Mouse (Mus musculus) embryonic facial prominence, embryonic 15.5 days (tissue): ENCODE data around the gene C2. TPM values are rescaled to one million over a fixed set of nuclear protein-coding genes. Genes with fewer than 3 reads are reported as not detected.

Experiments used
- ATAC-seq: fragments of 200-750 bp; cut with Nextera tagmentation; 2 replicates; pipeline ENCODE4 v1.8.0; 2017; ENCODE audit warnings: low read depth, moderate TSS enrichment; ENCODE audit not compliant: insufficient number of reproducible peaks, low FRiP score, low TSS enrichment
- H3K27ac ChIP-seq: fragments of 300-500 bp; sonication (generic); replicated peaks from 2 replicates; pipeline ENCODE4 v1.5.1; 2015; ENCODE audit warnings: mild to moderate bottlenecking, inconsistent platforms
- H3K27me3 ChIP-seq: fragments of 300-500 bp; sonication (generic); 2 replicates; pipeline ENCODE4 v1.6.1; 2015; ENCODE audit warnings: inconsistent platforms
- H3K36me3 ChIP-seq: fragments of 300-500 bp; sonication (generic); 2 replicates; pipeline ENCODE4 v1.6.1; 2015; ENCODE audit warnings: mild to moderate bottlenecking, inconsistent platforms
- H3K4me1 ChIP-seq: fragments of 300-500 bp; sonication (generic); 2 replicates; pipeline ENCODE4 v1.6.1; 2015; ENCODE audit warnings: inconsistent platforms
- H3K4me2 ChIP-seq: fragments of 300-500 bp; sonication (generic); replicated peaks from 2 replicates; pipeline ENCODE4 v1.6.1; 2015; ENCODE audit warnings: mild to moderate bottlenecking, inconsistent platforms
- H3K4me3 ChIP-seq: fragments of 300-500 bp; sonication (generic); replicated peaks from 2 replicates; pipeline ENCODE4 v1.5.1; 2015; ENCODE audit warnings: mild to moderate bottlenecking, inconsistent platforms
- H3K9ac ChIP-seq: fragments of 300-500 bp; sonication (generic); 2 replicates; pipeline ENCODE4 v1.6.1; 2015; ENCODE audit warnings: inconsistent platforms
- H3K9me3 ChIP-seq: fragments of 300-500 bp; sonication (generic); replicated peaks from 2 replicates; pipeline ENCODE4 v1.6.1; 2016; ENCODE audit warnings: inconsistent platforms
- WGBS: fragments of 180-500 bp; shearing (Covaris S2); methylation state at CpG from one replicate; pipeline ENCODE4 v1.1.7; 2015; 5-methylcytosine and 5-hydroxymethylcytosine counted together
- polyA plus RNA-seq: library from polyadenylated mRNA; unstranded; fragments of >200 nt; fragmentation: Nextera tagmentation; extraction: Ambion mirVana; gene quantifications from 2 replicates; pipeline ENCODE4 v1.2.1, GENCODE M21; 2015

C2 gene
- polyA plus RNA-seq, 1 experiment from 2014 or later = 6.7 TPM

GRCm38 (mm10) chr17:34874321-34874720, 23.7 kb downstream of the C2 start:
- WGBS = 86% methylated on average over 6 of the region's 6 CpGs
- H3K4me3 ChIP-seq = no peak overlapping the region

GRCm38 (mm10) chr17:34865981-34866380, 32.1 kb downstream of the C2 start:
- Histone ChIP-seq H3K27ac (no peak overlapping the region), H3K4me3 (no peak overlapping the region), H3K9ac (no peak overlapping the region), H3K27me3 (no peaks in the 10 kb centered on the region), H3K9me3 (no peaks in the 10 kb centered on the region), H3K4me1 (no peaks in the 10 kb centered on the region), H3K4me2 (no peak overlapping the region), H3K36me3 (no peaks in the 10 kb centered on the region)
- WGBS = 52% methylated on average over 7 of the region's 7 CpGs
- ATAC-seq = no peak

More at GRCm38 (mm10) chr17:34874321-34874720, 23.7 kb downstream of the C2 start:
- Histone ChIP-seq H3K9ac (no peak overlapping the region), H3K27me3 (no peaks in the 10 kb centered on the region), H3K9me3 (no peaks in the 10 kb centered on the region), H3K4me1 (no peaks in the 10 kb centered on the region), H3K27ac (no peak overlapping the region), H3K4me2 (no peak overlapping the region), H3K36me3 (no peaks in the 10 kb centered on the region)
- ATAC-seq = no peak

- Histone ChIP-seq H3K36me3 (no peaks in the 10 kb centered on the region; the same call in 1 of the 2 replicates), H3K9ac (no peak within 1 kb of the TSS), H3K4me2 (no peak within 1 kb of the TSS), H3K27me3 (no peaks in the 10 kb centered on the region), H3K4me1 (no peaks in the 10 kb centered on the region), H3K9me3 (no peaks in the 10 kb centered on the region), H3K27ac (no peak within 1 kb of the TSS), H3K4me3 (no peak within 1 kb of the TSS)
- 66% methylated on average over 8 of the region's 8 CpGs for WGBS
- no peak for ATAC-seq
Measured at GRCm38 (mm10) chr17:34862416-34863081, 35.5 kb downstream of the C2 start, which contains the start of gene Cfb. Gene Cfb, minus strand, starts transcription at chr17:34862518.

GRCm38 (mm10) chr17:34861704-34862415, 36.2 kb downstream of the C2 start:
- WGBS = 67% methylated on average over 13 of the region's 13 CpGs
- no peak overlapping the region for H3K4me2 ChIP-seq

GRCm38 (mm10) chr17:34860514-34860913, 37.6 kb downstream of the C2 start:
- H3K9ac ChIP-seq = no peak overlapping the region
- H3K4me1 ChIP-seq = no peaks in the 10 kb centered on the region
- peaks cover 15% of the 10 kb centered on the region for H3K36me3 ChIP-seq
- no peak overlapping the region for H3K27ac ChIP-seq
- WGBS = 83% methylated on average over 9 of the region's 9 CpGs
- no peak overlapping the region for H3K4me2 ChIP-seq
- no peaks in the 10 kb centered on the region for H3K27me3 ChIP-seq
- ATAC-seq = no peak
- no peak overlapping the region for H3K4me3 ChIP-seq
- no peaks in the 10 kb centered on the region for H3K9me3 ChIP-seq

More at GRCm38 (mm10) chr17:34861704-34862415, 36.2 kb downstream of the C2 start:
- peaks cover 4% of the 10 kb centered on the region; the same call in 1 of the 2 replicates for H3K36me3 ChIP-seq
- H3K9me3 ChIP-seq = no peaks in the 10 kb centered on the region
- no peak overlapping the region for H3K9ac ChIP-seq
- no peaks in the 10 kb centered on the region for H3K4me1 ChIP-seq
- no peak overlapping the region for H3K4me3 ChIP-seq
- ATAC-seq = no peak
- no peak overlapping the region for H3K27ac ChIP-seq
- no peaks in the 10 kb centered on the region for H3K27me3 ChIP-seq

- no peak overlapping the region for H3K4me2 ChIP-seq
- H3K27ac ChIP-seq = no peak overlapping the region
Measured at GRCm38 (mm10) chr17:34858670-34859069, 39.4 kb downstream of the C2 start.

GRCm38 (mm10) chr17:34855825-34856224, 42.2 kb downstream of the C2 start:
- no peak overlapping the region for H3K9ac ChIP-seq
- no peak overlapping the region for H3K27ac ChIP-seq
- H3K4me3 ChIP-seq = no peak overlapping the region
- no peak for ATAC-seq
- 33% methylated on average over 3 of the region's 3 CpGs for WGBS
- H3K4me1 ChIP-seq = peaks cover 13% of the 10 kb centered on the region
- no peaks in the 10 kb centered on the region for H3K27me3 ChIP-seq
- H3K36me3 ChIP-seq = peaks cover 45% of the 10 kb centered on the region
- no peak overlapping the region for H3K4me2 ChIP-seq
- no peaks in the 10 kb centered on the region for H3K9me3 ChIP-seq

More at GRCm38 (mm10) chr17:34858670-34859069, 39.4 kb downstream of the C2 start:
- Histone ChIP-seq H3K36me3 (peaks cover 32% of the 10 kb centered on the region), H3K9ac (no peak overlapping the region), H3K27me3 (no peaks in the 10 kb centered on the region), H3K9me3 (no peaks in the 10 kb centered on the region), H3K4me3 (no peak overlapping the region), H3K4me1 (no peaks in the 10 kb centered on the region)
- WGBS = 78% methylated on average over 4 of the region's 4 CpGs
- no peak for ATAC-seq

- H3K36me3 ChIP-seq = peaks cover 45% of the 10 kb centered on the region
- H3K27me3 ChIP-seq = no peaks in the 10 kb centered on the region
- H3K27ac ChIP-seq = no peak overlapping the region
- no peak overlapping the region for H3K4me2 ChIP-seq
- 77% methylated on average over 3 of the region's 3 CpGs for WGBS
- no peak overlapping the region for H3K9ac ChIP-seq
- H3K4me1 ChIP-seq = peaks cover 16% of the 10 kb centered on the region
- no peak for ATAC-seq
- H3K4me3 ChIP-seq = no peak overlapping the region
- no peaks in the 10 kb centered on the region for H3K9me3 ChIP-seq
Measured at GRCm38 (mm10) chr17:34854761-34855160, 43.3 kb downstream of the C2 start.

GRCm38 (mm10) chr17:34853511-34853910, 44.6 kb downstream of the C2 start:
- Histone ChIP-seq H3K9me3 (no peaks in the 10 kb centered on the region), H3K4me2 (no peak overlapping the region), H3K27ac (no peak overlapping the region), H3K27me3 (no peaks in the 10 kb centered on the region), H3K4me1 (peaks cover 24% of the 10 kb centered on the region), H3K9ac (no peak overlapping the region), H3K4me3 (no peak overlapping the region), H3K36me3 (peaks cover 45% of the 10 kb centered on the region)
- no peak for ATAC-seq
- 57% methylated on average over 8 of the region's 8 CpGs for WGBS

- H3K4me2 ChIP-seq = peak overlapping the region; percentile 94
- no peak for ATAC-seq
- H3K9me3 ChIP-seq = no peaks in the 10 kb centered on the region
- peaks cover 55% of the 10 kb centered on the region for H3K36me3 ChIP-seq
- peaks cover 24% of the 10 kb centered on the region for H3K4me1 ChIP-seq
- H3K27ac ChIP-seq = 0 out of 2 replicates have a peak overlapping the region, but pooled peaks have one; percentile 51
- peak overlapping the region; percentile 98 for H3K4me3 ChIP-seq
- H3K27me3 ChIP-seq = no peaks in the 10 kb centered on the region
- under 1% methylated on average over 25 of the region's 25 CpGs for WGBS
- peak overlapping the region; percentile 98 for H3K9ac ChIP-seq
Measured at GRCm38 (mm10) chr17:34850517-34851125, 47.4 kb downstream of the C2 start.
